Mouse (Mus musculus) naive thymus-derived CD4-positive, alpha-beta T cell, adult 2 months (primary cell): ENCODE results near the gene Sugt1.
A peak's percentile ranks its signal among the peaks of the same experiment; 100 is the strongest.

Source experiments
- DNase-seq: peaks from one replicate; pipeline ENCODE4 v3.0.0-alpha.2; 2011; ENCODE audit warnings: low read depth

Gene Sugt1

DNA sequence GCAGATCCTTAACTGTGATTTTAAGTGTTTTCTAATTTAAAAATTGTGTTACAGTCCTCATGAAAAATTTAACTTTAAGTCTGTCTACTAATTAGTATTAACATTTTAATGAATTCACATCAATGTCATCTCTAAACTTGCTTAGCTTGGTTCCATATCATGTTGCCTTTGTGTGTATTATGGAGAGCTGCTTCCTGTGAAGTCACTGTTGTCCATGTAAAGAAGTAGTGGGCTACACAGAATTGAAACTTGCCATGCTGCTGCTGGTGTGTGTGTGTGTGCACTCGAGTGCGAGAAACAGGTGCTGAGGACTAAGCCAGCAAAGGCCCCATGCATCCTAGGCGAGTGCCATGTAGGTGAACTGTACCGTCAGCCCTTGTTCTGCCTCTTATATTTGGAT, 19.9 kb downstream of the Sugt1 start:
- no peak for DNase-seq

DNA sequence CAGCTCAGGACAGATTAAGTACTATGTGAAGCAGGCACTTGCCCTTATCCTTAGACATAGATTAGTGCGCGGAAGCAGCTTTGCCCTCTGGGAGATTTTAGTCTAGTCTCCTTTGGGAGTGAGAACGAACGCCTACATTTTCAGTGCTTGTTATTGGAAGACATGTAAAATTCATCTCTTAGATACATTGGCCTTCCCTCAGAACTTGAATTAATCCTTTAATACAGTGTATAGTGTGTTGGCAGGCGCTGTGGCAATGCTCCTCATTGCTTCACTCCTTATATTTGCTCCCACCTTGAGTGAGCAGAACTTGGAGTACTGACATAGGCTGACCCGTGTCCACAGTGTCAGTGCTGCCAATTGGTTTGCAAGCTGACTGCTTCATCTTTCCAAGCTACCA, 20.8 kb downstream of the Sugt1 start:
- DNase-seq, result no peak

DNA sequence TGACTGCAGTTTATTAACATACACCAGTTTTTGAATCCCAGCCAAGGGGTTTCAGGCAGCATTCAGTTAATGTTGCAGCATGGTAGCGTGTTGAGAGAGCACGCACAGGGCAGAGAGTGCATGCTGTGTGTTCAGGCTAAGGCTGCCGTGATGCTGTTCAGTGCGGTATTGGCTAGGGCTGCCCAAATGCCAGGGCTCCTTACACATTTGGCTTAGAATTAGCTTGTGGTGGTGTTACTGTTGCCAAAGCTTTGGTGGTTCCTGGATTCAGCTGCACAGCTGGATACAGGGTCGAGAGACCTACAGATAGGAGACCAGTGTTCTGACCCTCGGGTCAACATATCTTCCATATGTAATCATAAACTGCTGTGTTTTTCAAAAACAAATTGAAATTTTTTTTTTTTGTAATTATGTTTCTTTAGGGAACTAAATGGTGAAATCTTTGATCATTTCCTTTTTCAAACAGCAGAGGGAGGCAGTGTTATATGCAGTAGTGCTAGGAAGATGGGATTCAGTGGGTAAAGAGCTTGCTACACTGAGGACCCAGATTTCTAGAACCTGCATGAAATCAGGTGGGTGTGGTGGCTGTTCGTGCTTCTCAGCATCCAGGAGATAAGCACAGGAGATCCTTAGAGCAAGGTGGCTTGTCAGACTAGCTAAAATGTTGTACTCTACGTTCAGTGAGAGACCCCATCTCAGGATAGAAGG, 29.8 kb downstream of the Sugt1 start:
- no peak for DNase-seq

DNA sequence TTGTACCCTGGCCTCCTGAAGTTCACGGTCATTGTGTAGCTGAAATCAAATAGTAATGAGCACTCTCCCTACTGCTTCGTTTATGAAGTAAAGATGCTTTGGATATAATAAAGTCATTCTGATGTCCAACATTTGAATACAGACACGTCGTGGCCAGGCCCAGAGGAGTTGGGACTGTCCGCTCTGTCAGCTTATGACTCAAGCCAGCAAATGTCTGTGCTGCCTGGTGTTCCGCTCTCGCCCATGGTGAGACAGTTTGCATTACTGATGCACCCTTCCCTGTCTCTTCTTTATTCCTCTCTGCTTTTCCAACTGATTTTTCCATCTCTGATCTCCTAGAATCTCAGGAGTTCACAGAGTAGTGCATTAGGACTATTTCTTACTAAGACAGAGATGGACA, 32.3 kb downstream of the Sugt1 start:
- no peak for DNase-seq

DNA sequence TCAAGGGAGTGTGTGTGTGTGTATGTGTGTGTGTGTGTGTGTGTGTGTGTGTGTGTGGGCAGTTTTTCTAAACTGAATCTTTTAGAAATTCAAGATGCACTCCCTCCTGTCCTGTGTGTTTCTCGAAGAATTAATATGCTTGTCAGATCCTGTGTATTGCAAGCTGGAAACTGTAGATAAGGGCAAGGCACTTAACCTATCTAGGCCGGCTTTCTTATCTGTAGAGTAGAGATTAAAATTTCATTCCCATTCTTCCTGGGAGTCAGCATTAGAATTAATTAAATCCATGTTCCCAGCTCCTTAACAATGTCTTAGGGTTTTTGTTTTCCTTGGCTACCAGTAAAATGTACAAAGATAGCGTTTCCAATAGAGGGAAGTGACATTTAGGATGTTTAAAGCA, 33.7 kb downstream of the Sugt1 start:
- no peak for DNase-seq

DNA sequence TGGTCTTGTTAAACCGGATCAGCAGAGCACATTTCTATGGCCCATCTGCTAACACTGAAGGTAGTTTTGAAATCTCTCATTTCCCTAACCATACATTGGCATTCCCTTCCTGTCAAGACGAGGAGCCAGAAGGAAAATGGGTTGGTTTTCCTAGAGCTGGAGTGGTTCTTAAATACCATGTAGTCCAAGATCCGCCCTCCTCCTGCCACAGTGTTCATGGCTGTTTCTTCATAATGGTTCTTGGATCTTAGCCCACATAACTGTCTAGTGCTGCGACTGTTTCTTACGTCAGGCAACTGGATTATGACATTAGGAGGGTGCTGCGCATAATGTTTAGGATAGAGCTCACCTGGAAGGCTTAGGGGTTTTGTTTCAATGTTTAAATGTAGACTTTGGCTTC, 44.8 kb downstream of the Sugt1 start:
- DNase-seq, result no peak

DNA sequence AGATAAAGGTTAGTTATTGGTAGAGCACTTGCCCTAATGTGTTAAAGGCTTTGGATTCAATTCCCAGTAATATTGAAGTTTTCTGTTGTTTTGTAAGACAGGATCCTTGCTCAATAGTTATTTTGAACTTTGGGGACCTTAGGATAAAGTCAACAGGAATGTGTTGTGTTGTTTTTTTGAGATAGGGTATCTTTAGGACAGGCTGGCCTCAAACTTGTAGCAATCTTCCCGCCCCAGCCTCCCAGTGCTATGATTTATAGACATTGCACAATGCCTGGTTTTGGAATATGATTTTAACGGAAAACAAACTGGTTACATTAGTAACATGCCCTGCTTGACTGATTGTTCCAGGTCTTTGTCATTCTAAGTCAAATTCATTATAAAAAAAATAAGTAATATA, 45.7 kb downstream of the Sugt1 start:
- DNase-seq, result no peak

DNA sequence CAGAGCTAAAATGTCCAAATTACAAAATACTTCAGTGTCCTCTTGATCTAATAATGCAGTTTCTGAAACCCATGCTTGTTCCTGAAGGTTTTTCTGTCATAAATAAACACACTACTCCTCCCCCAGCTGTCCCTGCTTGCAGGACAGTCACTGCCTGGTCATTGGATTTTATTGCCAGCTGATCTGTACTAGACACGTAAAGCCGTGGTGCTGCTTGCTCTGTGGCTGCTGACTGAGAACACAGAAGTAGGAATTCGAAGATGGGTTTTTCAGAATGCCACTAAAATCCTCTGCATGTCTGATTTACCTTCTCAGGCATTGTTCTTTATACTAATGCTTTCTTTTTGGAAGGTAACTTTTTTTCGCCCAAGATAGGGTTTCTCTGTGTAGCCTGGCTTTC, 49.3 kb downstream of the Sugt1 start:
- no peak for DNase-seq

DNA sequence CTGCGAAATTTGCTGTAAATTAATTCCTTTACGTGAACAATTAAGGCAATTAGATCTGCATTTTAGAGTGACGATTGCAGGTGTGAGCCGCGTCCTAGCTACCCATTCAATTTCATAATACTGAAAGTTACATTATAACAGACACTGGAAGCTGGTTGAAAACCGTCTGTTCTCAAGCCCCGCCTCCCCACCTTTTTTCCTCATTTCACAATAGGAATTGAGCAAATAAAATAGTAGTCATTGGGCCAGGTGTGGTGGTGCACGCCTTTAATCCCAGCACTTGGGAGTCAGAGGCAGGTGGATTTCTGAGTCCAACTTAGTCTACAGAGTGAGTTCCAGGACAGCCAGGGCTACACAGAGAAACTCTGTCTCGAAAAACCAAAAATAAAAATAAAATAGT, 54.6 kb downstream of the Sugt1 start:
- DNase-seq, result no peak

DNA sequence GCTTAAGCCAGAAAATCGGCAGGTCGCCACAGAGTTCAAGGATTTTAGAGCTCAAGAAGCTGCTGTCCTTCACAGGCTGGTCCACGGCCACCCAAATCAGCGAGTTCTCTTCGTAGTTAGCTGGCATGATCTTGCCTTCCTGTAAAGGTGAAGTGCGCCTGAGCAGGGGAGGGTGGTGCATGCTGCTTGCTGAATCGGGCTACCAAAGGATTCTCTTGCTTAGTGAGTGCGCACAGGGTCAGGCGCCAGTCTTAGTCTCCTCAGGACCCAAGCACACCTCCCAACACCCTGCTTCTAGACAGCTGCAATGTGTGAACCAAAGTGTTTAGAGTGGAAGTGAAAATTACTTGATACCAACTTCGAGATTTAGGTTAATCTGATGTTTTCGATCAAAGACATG, 57.9 kb downstream of the Sugt1 start:
- DNase-seq, result no peak

DNA sequence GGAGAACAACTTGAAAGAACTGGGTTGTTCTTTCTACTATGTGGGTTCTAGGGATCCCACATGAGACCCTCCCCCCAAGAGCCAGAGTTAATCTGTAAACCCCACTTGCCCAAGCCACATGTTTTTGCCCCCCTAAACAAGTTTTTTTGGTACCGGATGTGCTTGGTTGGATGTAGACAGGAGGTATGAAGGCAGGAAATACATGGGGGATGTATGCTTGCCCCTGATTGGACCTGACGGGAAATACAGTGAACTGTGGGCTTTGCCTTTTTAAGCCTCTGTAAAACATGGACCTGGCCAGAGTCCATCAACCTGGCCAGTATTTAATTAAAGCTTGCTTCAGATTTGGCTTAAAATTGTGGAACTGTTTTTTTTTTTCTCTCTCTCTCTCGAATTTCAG, 62.2 kb downstream of the Sugt1 start:
- no peak for DNase-seq

DNA sequence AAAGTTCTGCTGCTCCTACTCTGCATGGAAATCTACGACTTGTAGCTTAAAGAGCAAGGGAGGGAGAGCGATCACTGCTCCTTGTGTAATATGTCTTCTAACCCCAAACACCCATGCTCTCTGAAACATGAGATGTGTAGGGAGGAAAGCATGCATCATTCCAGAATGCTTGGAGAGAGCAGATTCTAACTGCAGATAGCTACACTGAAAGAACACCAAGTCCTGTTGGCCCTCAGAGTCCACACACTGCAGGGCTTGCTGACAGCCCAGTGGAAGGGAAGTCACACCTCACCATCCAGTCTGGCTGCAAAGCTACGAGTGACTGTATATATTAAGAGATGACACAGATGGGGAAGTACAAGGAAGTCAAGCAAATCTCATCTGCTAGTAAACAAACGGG, 65.2 kb downstream of the Sugt1 start:
- no peak for DNase-seq

DNA sequence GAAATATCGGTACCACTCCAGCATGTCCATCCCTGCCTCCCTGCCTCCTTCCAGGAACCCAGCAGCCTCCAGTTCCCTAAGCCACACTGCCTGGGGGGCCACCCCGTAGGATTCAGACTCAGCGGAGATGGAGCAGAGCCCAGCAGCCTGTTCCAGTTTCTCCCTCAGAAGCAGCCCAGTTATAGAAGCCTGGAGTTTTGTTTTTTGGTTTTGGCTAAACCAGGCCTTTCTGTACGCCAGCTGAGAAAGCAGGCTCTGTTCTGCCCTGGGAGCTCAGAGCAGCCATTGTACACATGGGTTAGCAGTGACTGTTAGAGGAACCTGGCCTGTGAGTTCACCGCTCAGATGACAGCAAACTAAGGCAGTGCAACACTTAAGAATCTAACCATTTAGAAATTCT, 70.8 kb downstream of the Sugt1 start:
- DNase-seq, result no peak

DNA sequence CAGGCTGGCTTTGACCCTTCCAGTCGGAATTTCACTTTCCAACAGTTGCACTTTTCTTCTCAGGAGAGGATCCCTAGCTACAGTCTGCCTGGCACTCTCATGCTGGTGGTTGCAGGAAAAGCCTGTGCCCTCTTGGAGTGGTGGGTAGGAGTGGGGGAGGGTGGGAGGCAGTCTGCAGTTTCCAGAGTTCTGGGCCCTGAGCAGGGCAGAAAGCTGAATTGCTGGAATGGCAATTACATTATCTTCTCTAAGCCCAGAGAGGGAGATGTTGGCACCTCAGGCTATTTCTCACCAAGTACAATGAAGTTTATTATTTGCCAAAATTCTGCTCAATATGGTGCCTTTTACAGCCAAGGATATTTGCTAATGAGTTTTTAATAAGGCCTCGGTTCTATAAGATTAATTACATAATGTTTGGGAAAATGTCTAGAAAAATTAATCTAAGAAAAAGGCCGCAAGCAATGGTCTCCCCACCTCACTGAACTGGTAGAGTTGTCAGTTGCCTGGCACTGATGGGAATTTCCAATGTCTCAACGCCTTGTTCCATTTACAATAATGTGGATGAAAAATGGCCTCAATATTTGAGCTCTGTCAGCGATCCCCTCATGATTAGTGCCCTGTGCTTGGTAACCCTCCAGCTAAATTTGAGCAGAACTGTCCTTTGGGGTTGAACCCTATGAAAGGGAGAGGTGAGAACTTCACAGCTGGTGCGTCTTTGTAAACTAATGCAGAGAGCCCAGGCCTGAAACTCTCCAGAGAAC, 71.4 kb downstream of the Sugt1 start:
- no peak for DNase-seq

DNA sequence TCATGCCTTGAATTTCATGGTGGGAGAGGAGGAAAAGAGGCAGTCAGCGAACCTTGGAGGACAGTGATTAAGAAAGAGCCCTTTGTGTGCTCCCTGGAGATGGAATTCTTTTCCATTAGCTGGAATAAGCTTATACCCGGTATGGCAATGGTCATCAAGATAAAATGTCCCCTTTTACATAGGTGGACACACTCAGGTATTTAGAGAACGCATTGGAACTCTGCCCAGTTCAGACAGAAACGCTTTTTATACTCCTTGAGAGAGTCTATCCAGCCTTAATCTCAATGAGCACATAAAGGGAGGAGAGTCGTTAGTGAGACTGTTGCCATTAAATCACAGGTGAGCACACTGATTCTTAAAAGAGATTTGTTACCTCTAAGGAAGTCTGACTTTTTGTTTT, 73.0 kb downstream of the Sugt1 start:
- DNase-seq, result peak; percentile 5

DNA sequence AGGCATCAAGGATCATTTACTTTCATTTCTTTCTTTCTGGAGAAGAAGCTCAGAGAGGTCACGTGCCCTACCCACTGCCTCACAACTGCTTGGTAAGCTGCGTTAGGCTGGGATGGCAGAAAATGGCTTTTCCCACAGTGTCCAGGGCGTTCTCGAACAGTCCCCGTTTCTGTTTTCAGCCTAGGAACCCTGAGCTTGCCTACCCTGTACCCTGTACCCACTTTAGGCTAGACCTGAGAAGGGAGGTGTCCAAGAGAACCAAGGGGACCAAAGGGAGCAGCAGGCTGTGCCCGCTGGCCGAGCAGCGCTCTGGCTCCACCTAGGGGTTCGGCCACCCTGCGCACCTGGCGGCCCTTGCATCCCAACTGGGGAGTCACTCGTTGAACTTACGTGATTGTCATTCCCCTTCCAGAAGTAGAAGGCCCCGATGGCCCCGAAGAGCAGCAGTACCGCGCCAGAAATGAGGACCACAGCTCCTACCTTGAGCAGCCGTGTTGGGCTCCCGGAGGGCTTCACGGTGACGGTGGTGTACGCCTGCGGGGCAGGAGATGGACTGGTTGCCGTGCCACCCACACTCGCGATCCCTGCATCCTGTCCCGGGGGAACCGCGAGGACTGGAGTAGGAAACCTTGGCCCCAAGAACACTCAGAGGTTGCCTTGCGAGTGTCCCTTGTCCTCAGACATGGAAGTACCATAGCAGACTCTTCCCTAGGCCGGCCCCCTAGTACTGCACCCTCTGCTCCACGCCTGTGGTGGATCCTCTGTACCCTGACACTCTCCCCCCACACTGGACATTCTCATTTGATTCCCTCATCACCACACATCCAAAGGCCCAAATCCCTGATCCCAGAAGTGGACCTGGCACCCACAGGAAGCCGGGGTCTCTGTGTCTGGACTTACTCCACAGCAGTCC, 73.8 kb downstream of the Sugt1 start:
- peak; percentile 72 for DNase-seq

DNA sequence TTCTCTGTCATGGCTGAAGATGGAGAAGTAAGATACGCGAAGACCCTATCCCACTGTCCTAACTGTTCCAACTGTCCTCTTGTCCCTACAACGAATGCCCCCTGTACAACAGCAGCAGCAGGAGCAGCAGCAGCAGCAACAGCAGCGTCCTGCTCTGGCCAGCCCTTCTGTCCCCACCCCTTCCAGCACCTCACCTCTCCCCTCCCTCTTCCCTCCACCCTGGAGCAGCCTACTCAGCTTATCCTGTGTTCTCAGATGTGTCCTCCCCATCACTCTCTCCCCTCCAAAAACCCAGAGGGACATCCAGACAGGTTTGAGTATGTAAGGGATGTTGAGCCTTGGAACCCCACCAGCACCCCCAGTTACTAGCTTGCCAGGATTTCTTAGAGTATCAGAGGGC, 74.5 kb downstream of the Sugt1 start, which contains the start of gene Cnmd:
TSS of gene Cnmd (minus strand) at position 170 of the 400 bp plus-strand sequence.
- DNase-seq, result no peak

DNA sequence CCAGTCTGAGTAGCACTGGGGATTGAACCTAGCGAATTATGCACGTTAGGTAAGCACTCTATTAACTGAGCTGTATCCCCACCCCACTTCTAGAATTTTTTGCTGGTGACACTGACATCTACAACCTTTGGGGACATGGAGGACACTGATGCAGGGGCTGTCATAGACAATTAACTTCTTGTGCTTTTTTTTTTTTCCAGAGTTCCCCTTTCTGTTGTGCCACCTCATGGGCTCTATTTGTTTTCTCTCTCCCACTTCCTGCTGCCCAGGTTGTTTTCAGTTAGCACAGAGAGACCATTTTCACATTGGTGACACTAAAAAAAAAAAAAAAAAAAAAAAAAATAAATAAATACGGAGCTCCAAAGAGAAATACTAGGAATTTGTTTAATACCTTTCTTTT, 83.5 kb downstream of the Sugt1 start:
- DNase-seq, result no peak

DNA sequence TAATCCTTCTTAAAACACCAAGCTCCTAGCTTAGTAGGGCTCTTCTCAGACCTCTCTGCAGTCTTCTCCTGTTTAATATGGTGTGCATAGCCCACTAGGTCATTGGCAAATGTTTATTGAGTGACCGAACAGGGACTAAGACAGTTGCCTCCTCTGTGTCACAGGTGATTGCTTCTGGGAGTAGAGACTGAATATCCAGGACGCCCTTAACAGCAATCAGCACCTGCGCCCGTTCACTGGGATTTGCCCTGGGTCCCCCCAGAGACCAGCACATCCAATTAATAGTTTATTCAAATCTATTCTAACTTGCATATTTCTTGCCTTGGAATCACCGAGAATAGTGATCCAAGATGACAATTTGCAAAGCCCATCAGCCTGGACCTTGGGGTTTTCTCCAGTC, 85.1 kb downstream of the Sugt1 start:
- no peak for DNase-seq

DNA sequence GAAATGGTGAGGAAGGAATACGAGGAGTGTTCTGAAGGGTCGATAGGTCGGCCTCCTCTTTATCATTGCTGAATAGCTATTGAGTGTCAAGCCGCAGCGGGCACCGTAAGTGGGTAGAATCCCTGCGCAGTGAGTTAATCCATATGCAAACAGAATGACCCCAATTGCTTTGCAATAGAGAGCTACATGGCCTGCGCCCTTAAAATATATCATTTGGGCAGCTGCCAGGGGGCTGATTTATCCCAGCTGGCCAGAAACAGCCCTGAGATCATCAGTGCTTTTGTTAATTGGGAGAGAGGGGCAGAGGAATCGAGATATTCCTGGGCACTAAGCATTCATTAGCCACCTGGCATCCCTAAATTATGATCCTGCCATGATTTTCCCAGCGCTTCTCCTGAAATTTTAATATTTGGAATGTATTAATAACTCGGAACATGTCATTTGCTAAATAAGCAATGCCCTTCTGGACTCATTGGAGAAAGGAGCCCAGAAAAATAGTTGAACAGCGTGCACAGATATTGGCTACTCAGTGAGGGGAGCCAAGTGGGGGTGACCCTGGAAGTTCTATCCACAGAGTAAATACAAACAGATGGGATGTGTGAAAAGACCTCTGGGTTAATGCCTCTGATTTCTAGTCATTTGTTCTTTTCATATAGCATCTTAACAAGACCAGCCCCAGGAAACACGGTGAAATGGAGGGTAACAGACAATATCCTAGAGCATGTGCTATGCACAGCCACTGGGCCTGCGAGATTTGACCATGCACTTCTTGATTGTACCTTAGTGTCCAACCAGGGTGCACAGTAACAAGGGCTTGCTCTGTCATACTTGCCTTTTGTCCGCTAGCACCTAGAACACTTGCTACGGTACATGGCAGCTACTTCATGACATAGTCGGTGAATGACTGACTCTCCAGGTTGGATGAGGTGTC, 85.9 kb downstream of the Sugt1 start:
- DNase-seq, result no peak

DNA sequence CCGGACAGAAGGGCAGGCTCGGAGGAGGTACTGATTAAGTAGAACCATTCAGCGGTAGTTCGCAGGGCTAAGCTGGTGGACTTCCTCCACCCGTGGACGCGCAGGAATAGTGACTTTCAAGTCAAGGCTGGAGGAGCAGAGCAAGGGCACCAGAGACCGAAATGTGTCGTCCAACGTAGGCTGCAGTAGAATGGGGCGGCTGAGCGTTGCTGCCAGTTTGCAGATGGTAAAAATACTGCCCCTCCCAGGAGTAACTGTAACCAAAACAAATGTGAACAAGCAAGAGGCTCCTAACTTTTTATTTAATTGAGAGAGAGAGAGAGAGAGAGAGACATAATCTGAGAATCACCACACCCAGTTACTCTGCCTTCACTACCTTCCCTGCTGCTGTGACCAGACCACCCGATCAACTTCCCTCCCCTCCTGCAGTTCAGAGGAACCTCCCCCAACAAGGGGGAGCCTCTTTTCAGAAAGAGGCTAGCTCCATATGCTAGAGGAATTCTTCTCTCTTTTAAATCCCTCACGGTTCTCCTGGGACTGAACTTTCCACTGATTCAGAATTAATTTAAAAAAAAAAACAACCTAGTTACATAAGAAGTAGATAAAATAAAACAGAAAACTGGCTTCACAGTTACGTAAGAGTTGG, 89.7 kb downstream of the Sugt1 start:
- DNase-seq, result no peak
